Mouse (Mus musculus) embryonic facial prominence, embryonic 14.5 days (tissue): ENCODE measurements at regions not wholly inside any gene's neighbourhood (a gene's known extent, or its start where the extent isn't known, plus 50 kb on each side); places are given as distances from the start of the nearest gene placed in this dataset.

Experiments
- ATAC-seq: fragments of 200-750 bp; cut with Nextera tagmentation; 2 replicates; pipeline ENCODE4 v1.8.0; 2017; ENCODE audit warnings: low read depth, moderate number of reproducible peaks, moderate TSS enrichment
- DNase-seq: peaks from one replicate; pipeline ENCODE4 v3.0.0-alpha.2; 2015; ENCODE audit warnings: low spot score
- H3K27ac ChIP-seq: fragments of 300-500 bp; sonication (generic); replicated peaks from 2 replicates; pipeline ENCODE4 v1.5.1; 2014; ENCODE audit warnings: low read depth, mild to moderate bottlenecking, low read length, moderate library complexity
- H3K27me3 ChIP-seq: fragments of 300-500 bp; sonication (generic); replicated peaks from 2 replicates; pipeline ENCODE4 v1.6.1; 2014; ENCODE audit warnings: low read length; ENCODE audit not compliant: control insufficient read depth, insufficient read depth
- H3K36me3 ChIP-seq: fragments of 300-500 bp; sonication (generic); 2 replicates; pipeline ENCODE4 v1.6.1; 2014; ENCODE audit warnings: low read length, mixed read lengths; ENCODE audit not compliant: control insufficient read depth, insufficient read depth
- H3K4me1 ChIP-seq: fragments of 300-500 bp; sonication (generic); 2 replicates; pipeline ENCODE4 v1.6.1; 2014; ENCODE audit warnings: antibody characterized with exemption, low read length; ENCODE audit not compliant: control insufficient read depth, insufficient read depth
- H3K4me2 ChIP-seq: fragments of 300-500 bp; sonication (generic); 2 replicates; pipeline ENCODE4 v1.6.1; 2014; ENCODE audit warnings: low read depth, mild to moderate bottlenecking, low read length, moderate library complexity, mixed read lengths
- H3K4me3 ChIP-seq: fragments of 300-500 bp; sonication (generic); 2 replicates; pipeline ENCODE4 v1.5.1; 2014; ENCODE audit warnings: low read depth, mild to moderate bottlenecking, low read length
- H3K9ac ChIP-seq: fragments of 300-500 bp; sonication (generic); 2 replicates; pipeline ENCODE4 v1.6.1; 2014; ENCODE audit warnings: low read depth, mild to moderate bottlenecking, low read length, moderate library complexity, mixed read lengths
- H3K9me3 ChIP-seq: fragments of 300-500 bp; sonication (generic); 2 replicates; pipeline ENCODE4 v1.6.1; 2016; ENCODE audit warnings: low read length; ENCODE audit not compliant: control insufficient read depth
- WGBS: fragments of 180-500 bp; shearing (Covaris S2); extraction: QIAGEN DNeasy Blood & Tissue Kit; methylation state at CpG from one replicate; pipeline ENCODE4 v1.1.7; 2014; 5-methylcytosine and 5-hydroxymethylcytosine counted together

DNA sequence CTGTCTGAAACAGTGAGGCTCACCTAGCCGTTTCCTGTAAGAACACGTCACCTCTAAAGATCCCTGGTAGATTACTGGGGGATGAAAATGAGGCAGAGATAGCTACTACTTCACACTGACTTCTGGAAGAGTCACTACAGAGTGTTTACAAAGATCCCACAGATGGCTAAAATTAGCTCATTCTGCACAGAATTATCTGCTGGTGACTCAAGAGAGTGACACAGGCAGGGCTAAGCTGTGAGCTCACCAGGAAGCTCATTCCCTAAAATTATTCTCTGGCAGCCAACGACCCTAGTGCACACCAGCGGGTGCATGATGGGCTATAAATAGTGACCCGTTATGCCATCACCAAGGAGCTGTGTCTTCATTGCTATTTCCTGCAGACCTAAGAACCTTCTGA lies 53.2 kb upstream of the Ddah1 start:
- Histone ChIP-seq H3K4me3 (no peak overlapping the region), H3K4me2 (no peak overlapping the region), H3K36me3 (no peaks in the 10 kb centered on the region), H3K9ac (no peak overlapping the region), H3K9me3 (no peaks in the 10 kb centered on the region), H3K4me1 (peaks cover 24% of the 10 kb centered on the region), H3K27me3 (no peaks in the 10 kb centered on the region), H3K27ac (no peak overlapping the region)
- 66% methylated on average over 5 of the region's 5 CpGs for WGBS
- DNase-seq (peak; percentile 37), ATAC-seq (no peak)

DNA sequence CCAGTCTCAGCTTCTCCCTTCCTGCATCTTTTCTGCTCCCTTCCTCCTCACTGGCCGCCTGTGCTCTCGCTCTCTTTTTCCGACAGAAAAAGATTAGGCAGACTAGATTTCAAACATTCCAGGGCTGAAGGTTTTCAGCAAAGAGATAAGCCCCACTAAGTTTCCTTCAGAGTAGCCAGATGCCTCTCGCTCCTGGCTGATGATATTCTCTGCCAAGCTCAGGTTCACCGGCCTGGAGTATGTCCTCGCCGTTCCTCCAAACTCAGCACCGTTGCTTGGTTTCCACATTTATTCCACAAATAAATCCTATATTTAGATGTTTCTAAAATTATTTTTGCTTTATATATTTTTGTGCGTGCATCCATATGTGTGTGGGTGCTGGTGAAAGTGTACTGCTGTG lies 54.3 kb upstream of the Ccn1 start:
- H3K27ac ChIP-seq: peak overlapping the region; percentile 77
- no peaks in the 10 kb centered on the region for H3K36me3 ChIP-seq
- H3K4me3 ChIP-seq: no peak overlapping the region
- H3K4me1 ChIP-seq: peaks cover 24% of the 10 kb centered on the region
- H3K9ac ChIP-seq: no peak overlapping the region
- H3K27me3 ChIP-seq: no peaks in the 10 kb centered on the region
- no peak overlapping the region for H3K4me2 ChIP-seq
- no peak for DNase-seq
- no peak for ATAC-seq
- 48% methylated on average over 9 of the region's 9 CpGs for WGBS
- no peaks in the 10 kb centered on the region for H3K9me3 ChIP-seq

DNA sequence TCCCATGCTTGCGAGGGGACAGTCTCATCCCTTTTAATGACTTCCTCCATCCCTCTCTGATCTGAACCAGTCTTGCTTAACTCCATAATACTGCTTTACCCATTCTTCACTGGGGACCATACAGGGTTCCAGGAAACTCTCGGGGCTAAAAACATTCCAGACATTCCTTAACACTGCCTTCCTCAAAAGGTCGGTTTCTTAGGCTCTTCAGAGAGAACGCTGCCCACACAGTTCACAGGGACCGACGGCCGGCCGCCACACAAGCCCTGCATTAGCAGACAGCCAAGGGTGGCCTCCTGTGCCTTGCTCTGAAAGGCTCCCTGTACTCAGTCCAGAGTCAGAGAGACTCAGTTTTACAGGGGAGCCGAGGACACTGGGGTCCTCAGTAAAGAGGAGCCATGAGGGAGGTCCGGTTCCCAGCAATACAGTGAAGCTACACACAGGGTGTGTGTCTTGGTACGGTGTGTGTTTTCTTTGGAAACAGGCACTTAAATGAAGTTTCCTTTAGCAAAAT lies 53.7 kb upstream of the Ccn1 start:
- no peak overlapping the region for H3K4me3 ChIP-seq
- no peaks in the 10 kb centered on the region for H3K36me3 ChIP-seq
- H3K4me2 ChIP-seq: peak overlapping the region; percentile 18; the same call in 1 of the 2 replicates
- H3K9ac ChIP-seq: peak overlapping the region; percentile 5; the same call in 1 of the 2 replicates
- H3K27me3 ChIP-seq: no peaks in the 10 kb centered on the region
- H3K4me1 ChIP-seq: peaks cover 24% of the 10 kb centered on the region
- peak; percentile 74 for ATAC-seq
- peak overlapping the region; percentile 77 for H3K27ac ChIP-seq
- 14% methylated on average over 11 of the region's 11 CpGs for whole genome bisulfite sequencing
- H3K9me3 ChIP-seq: no peaks in the 10 kb centered on the region
- peak; percentile 61 for DNase-seq

DNA sequence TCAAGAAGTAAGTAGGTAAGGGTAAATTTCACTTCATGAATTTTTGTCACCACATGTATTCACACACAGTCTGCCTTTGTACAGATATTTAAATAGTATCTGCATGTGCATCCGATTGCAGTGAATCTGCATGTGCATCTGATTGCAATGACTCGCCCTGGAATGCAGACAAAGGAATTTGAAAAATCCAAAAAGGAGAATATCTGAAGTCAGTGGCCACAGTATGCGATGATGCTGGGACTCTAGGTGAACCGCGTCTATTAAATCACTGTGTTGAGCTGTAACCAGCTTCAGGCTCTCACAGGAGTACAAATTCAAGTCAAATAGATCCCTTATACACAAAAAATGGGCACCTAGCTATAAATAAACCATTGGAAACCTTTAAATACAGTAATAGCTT lies 53.0 kb upstream of the Ccn1 start:
- H3K4me2 ChIP-seq: no peak overlapping the region
- DNase-seq (no peak), ATAC-seq (no peak)
- H3K4me3 ChIP-seq: no peak overlapping the region
- 38% methylated on average over 5 of the region's 5 CpGs for WGBS
- no peaks in the 10 kb centered on the region for H3K27me3 ChIP-seq
- no peak overlapping the region for H3K9ac ChIP-seq
- no peaks in the 10 kb centered on the region for H3K36me3 ChIP-seq
- H3K27ac ChIP-seq: peak overlapping the region; percentile 77
- H3K4me1 ChIP-seq: peaks cover 24% of the 10 kb centered on the region
- H3K9me3 ChIP-seq: no peaks in the 10 kb centered on the region

DNA sequence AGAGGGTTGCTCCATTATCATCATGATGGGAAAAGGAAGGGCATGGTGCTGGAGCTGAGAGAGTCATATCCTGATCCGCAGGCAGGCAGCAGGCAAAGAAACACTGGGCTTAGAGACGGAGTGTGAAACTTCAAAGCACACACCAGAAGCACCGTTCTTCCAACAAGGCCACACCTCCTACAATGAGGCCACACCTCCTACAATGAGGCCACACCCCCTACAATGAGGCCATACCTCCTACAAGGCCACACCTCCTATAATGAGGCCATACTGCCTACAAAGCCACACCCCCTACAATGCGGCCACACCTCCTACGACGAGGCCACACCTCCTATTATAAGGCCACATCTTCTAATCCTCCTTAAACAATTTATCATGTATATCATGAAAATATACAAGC lies 52.2 kb upstream of the Ccn1 start:
- DNase-seq: no peak
- Histone ChIP-seq H3K4me3 (no peak overlapping the region), H3K27ac (no peak overlapping the region), H3K9me3 (no peaks in the 10 kb centered on the region), H3K4me1 (peaks cover 24% of the 10 kb centered on the region), H3K9ac (no peak overlapping the region), H3K4me2 (no peak overlapping the region), H3K36me3 (no peaks in the 10 kb centered on the region), H3K27me3 (no peaks in the 10 kb centered on the region)
- 80% methylated on average over 6 of the region's 6 CpGs for WGBS
- no peak for ATAC-seq
